Mouse (Mus musculus) intestine, postnatal 0 days (tissue): ENCODE measurements around the gene Cryab. TPM values are rescaled to one million over a fixed set of nuclear protein-coding genes. Genes with fewer than 3 reads are reported as not detected.

ENCODE experiments used
- ATAC-seq: fragments of 200-750 bp; cut with Nextera tagmentation; 2 replicates; pipeline ENCODE4 v1.8.0; 2017; ENCODE audit warnings: mild to moderate bottlenecking, moderate TSS enrichment, moderate library complexity
- H3K27ac ChIP-seq: fragments of 300-500 bp; sonication (generic); 2 replicates; pipeline ENCODE4 v1.5.1; 2014; ENCODE audit warnings: mild to moderate bottlenecking, low read depth, low read length, moderate library complexity
- H3K27me3 ChIP-seq: fragments of 300-500 bp; sonication (generic); replicated peaks from 2 replicates; pipeline ENCODE4 v1.6.1; 2014; ENCODE audit warnings: low read length, mixed read lengths; ENCODE audit not compliant: control insufficient read depth, insufficient read depth
- H3K36me3 ChIP-seq: fragments of 300-500 bp; sonication (generic); 2 replicates; pipeline ENCODE4 v1.6.1; 2014; ENCODE audit warnings: mild to moderate bottlenecking, moderate library complexity; ENCODE audit not compliant: control insufficient read depth, insufficient read depth
- H3K4me1 ChIP-seq: fragments of 300-500 bp; sonication (generic); replicated peaks from 2 replicates; pipeline ENCODE4 v1.6.1; 2014; ENCODE audit warnings: antibody characterized with exemption, low read length, mixed read lengths; ENCODE audit not compliant: control insufficient read depth, insufficient read depth
- H3K4me2 ChIP-seq: fragments of 300-500 bp; sonication (generic); replicated peaks from 2 replicates; pipeline ENCODE4 v1.6.1; 2014; ENCODE audit warnings: low read depth, mild to moderate bottlenecking, moderate library complexity
- H3K4me3 ChIP-seq: fragments of 300-500 bp; sonication (generic); 2 replicates; pipeline ENCODE4 v1.5.1; 2014; ENCODE audit warnings: low read depth, low read length
- H3K9ac ChIP-seq: fragments of 300-500 bp; sonication (generic); 2 replicates; pipeline ENCODE4 v1.6.1; 2014; ENCODE audit warnings: mild to moderate bottlenecking, low read depth, low read length
- H3K9me3 ChIP-seq: fragments of 300-500 bp; sonication (generic); 2 replicates; pipeline ENCODE4 v1.6.1; 2016; ENCODE audit warnings: mixed run types; ENCODE audit not compliant: control insufficient read depth
- CTCF ChIP-seq: sonication (generic); IDR thresholded peaks from 2 replicates; pipeline ENCODE4 v1.5.1; 2016; ENCODE audit warnings: low read depth, mild to moderate bottlenecking, control low read depth, antibody characterized with exemption, moderate library complexity
- WGBS: fragments of 180-500 bp; shearing (Covaris S2); extraction: QIAGEN DNeasy Blood & Tissue Kit; methylation state at CpG from one replicate; pipeline ENCODE4 v1.1.7; 2014; 5-methylcytosine and 5-hydroxymethylcytosine counted together
- polyA plus RNA-seq: library from polyadenylated mRNA; unstranded; fragments of >200 nt; fragmentation: Nextera tagmentation; extraction: Ambion mirVana; gene quantifications from 2 replicates; pipeline ENCODE4 v1.2.1, GENCODE M21; 2015

Cryab gene
- polyA plus RNA-seq, 1 experiment from 2014 or later = 80.4 TPM

GRCm38 (mm10) chr9:50727925-50728651, 23.0 kb upstream of the Cryab start:
- under 1% methylated on average over 45 of the region's 45 CpGs for WGBS
- H3K4me2 ChIP-seq = peak overlapping the region; percentile 98
- no peaks in the 10 kb centered on the region for H3K27me3 ChIP-seq
- H3K9ac ChIP-seq = peak overlapping the region; percentile 40
- no peak overlapping the region for H3K27ac ChIP-seq
- H3K36me3 ChIP-seq = no peaks in the 10 kb centered on the region
- no peaks in the 10 kb centered on the region for H3K9me3 ChIP-seq
- ATAC-seq = peak; percentile 76
- peak overlapping the region; percentile 55 for H3K4me3 ChIP-seq
- no peaks in the 10 kb centered on the region for H3K4me1 ChIP-seq
- peak; percentile 46 for TF ChIP-seq CTCF

GRCm38 (mm10) chr9:50729600-50729999, 21.5 kb upstream of the Cryab start:
- Histone ChIP-seq H3K27ac (no peak overlapping the region), H3K27me3 (no peaks in the 10 kb centered on the region), H3K9me3 (no peaks in the 10 kb centered on the region), H3K36me3 (no peaks in the 10 kb centered on the region), H3K4me3 (no peak overlapping the region), H3K4me2 (no peak overlapping the region), H3K9ac (no peak overlapping the region), H3K4me1 (no peaks in the 10 kb centered on the region)
- no peak for ATAC-seq
- TF ChIP-seq CTCF = no peak
- 54% methylated on average over 4 of the region's 4 CpGs for WGBS

DNA sequence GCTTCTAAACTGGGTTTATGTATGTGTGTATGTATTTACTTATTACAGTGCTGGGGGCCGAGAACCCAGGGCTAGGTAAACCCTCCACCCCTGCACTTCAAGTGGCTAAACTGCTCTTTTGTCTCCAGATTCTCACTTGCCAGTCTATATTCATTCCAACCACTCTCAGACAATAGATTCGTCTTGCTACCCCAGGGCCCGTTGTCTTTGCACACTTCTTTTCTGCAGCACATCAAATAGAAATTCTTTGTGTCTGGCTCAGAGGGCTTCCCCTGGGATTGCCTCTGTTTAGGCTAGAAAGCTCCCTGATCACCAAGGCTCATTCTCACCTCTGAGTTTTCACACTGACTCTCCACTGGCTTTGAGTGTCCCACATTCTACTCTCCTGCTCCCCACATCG, 18.6 kb upstream of the Cryab start:
- no peak overlapping the region for H3K27ac ChIP-seq
- TF ChIP-seq CTCF = no peak
- no peak overlapping the region for H3K4me2 ChIP-seq
- H3K27me3 ChIP-seq = no peaks in the 10 kb centered on the region
- H3K4me3 ChIP-seq = no peak overlapping the region
- H3K9me3 ChIP-seq = no peaks in the 10 kb centered on the region
- no peak overlapping the region for H3K9ac ChIP-seq
- 41% methylated on average over 4 of the region's 4 CpGs for WGBS
- ATAC-seq = no peak
- no peaks in the 10 kb centered on the region for H3K36me3 ChIP-seq
- no peaks in the 10 kb centered on the region for H3K4me1 ChIP-seq

GRCm38 (mm10) chr9:50734989-50735388, 16.1 kb upstream of the Cryab start:
- Histone ChIP-seq H3K4me1 (no peaks in the 10 kb centered on the region), H3K9me3 (no peaks in the 10 kb centered on the region), H3K36me3 (no peaks in the 10 kb centered on the region), H3K27ac (no peak overlapping the region), H3K4me3 (no peak overlapping the region), H3K4me2 (no peak overlapping the region), H3K27me3 (no peaks in the 10 kb centered on the region), H3K9ac (no peak overlapping the region)
- TF ChIP-seq CTCF = peak; percentile 87
- WGBS = 3% methylated on average over 9 of the region's 9 CpGs
- no peak for ATAC-seq

DNA sequence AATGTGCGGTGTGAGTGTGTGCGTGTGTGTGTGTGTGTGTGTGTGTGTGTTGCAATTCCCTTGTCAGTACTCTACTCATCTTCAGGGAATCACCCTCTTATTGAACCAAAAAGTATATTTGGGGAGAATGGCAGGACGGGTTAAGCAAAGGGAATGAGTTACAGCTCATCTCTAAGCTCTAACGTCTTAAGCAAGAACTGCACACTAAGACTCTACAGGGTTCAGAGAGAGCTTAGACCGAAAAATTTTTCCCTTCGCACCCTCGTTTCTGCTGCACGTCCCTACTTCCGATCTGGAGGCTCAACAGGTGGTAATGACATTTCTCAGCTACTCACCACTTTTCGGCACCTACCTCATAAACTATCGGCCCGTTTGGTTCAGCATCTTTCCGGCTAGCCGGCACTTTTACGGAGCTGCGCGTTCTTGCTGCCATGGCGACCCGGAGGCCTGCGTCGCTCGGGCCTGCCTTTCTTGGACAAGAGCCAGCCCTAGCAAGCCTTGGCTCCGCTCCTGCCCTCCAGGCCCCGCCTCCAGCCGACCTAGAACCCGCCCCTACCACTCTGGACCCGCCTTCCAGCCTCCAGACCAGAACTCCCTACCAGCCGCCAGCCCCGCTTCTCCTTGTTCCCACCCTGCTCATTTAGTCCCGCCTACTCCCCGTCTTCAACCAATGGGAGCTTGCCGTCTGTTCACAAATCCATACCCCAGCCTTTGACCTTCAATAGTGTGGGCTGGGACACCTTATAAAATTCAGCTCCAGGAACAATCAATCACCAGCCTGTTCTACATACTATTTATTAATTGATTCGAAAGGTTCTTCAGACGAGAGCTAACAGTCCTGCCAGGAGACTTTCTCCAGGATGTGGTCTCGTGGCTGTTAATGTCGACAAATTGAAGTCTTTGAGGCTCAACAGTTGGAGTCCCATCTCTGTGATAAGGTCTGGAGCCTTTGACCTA, 11.9 kb upstream of the Cryab start, which contains the start of gene Dixdc1:
Gene Dixdc1 (minus strand): TSS at position 604 of the 957 bp plus-strand sequence.
- no peak for TF ChIP-seq CTCF
- peaks cover 5% of the 10 kb centered on the region; the same call in 1 of the 2 replicates for H3K36me3 ChIP-seq
- peak; percentile 97 for ATAC-seq
- H3K9ac ChIP-seq = no peak within 1 kb of the TSS
- WGBS = 13% methylated on average over 36 of the region's 36 CpGs
- H3K4me1 ChIP-seq = no peaks in the 10 kb centered on the region
- H3K4me2 ChIP-seq = peak within 1 kb of the TSS; percentile 57
- H3K4me3 ChIP-seq = no peak within 1 kb of the TSS
- no peaks in the 10 kb centered on the region for H3K9me3 ChIP-seq
- no peaks in the 10 kb centered on the region for H3K27me3 ChIP-seq
- H3K27ac ChIP-seq = no peak within 1 kb of the TSS
